Mouse (Mus musculus) G1E (cell line): ENCODE data around the gene Dnpep.
A peak's percentile ranks its signal among the peaks of the same experiment; 100 is the strongest.

Experiments
- CTCF ChIP-seq: IDR thresholded peaks from 2 replicates; pipeline ENCODE4 v1.5.1; 2012; ENCODE audit warnings: low read depth, low read length, inconsistent platforms, mixed read lengths
- GATA1 ChIP-seq: IDR thresholded peaks from 2 replicates; pipeline ENCODE4 v1.6.1; 2012; ENCODE audit warnings: borderline replicate concordance, low read length, inconsistent platforms, mixed read lengths
- GATA2 ChIP-seq: IDR thresholded peaks from 2 replicates; pipeline ENCODE4 v1.6.1; 2012; ENCODE audit warnings: low read depth, low read length, inconsistent platforms, borderline replicate concordance
- POLR2AphosphoS5 ChIP-seq: IDR thresholded peaks from 2 replicates; pipeline ENCODE4 v1.6.1; 2012; ENCODE audit warnings: low read depth, low read length, inconsistent platforms; ENCODE audit not compliant: insufficient replicate concordance
- TAL1 ChIP-seq: conservative IDR thresholded peaks from 2 replicates; pipeline ENCODE4 v1.6.1; 2012; ENCODE audit warnings: low read depth, low read length, inconsistent platforms, mixed read lengths

- TF ChIP-seq GATA1 (no peak), CTCF (peak; percentile 37), TAL1 (no peak), POLR2AphosphoS5 (no peak), GATA2 (no peak)
These were observed at the start of gene Dnpep for GRCm38 (mm10) chr1:75317241-75318201.
